Mouse (Mus musculus): ENCODE measurements around the gene Fbxo47. TPM values are rescaled to one million over a fixed set of nuclear protein-coding genes. Genes with fewer than 3 reads are reported as not detected.
A peak's percentile ranks its signal among the peaks of the same experiment; 100 is the strongest.

The Fbxo47 gene
- polyA plus RNA-seq, 1 experiment from 2014 or later, result 0.29 TPM

DNA sequence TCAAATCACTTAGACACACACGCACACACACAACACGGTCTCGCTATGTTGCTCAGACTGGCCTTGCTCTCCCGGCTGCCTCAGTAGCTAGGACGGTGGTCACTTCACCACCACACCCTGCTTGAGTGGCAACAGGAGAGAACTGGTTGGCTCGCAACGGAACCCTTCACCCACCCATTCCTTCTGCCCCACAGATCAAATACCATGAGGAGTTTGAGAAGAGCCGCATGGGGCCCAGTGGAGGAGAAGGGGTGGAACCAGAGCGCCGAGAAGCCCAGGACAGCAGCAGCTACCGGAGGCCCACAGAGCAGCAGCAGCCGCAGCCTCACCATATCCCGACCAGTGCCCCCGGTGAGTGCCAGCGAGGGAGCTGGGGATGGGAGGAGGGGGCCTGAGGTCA, 50.6 kb downstream of the Fbxo47 start:
- ATAC-seq (ENCODE audit: low FRiP score, low TSS enrichment) (no peak), DNase-seq (ENCODE audit: low spot score) (no peak)
- TF ChIP-seq CTCF (IDR thresholded peaks at IDR 0.05; ENCODE audit: low read depth), result no peak
- TF ChIP-seq EP300 (optimal IDR thresholded peaks at IDR 0.05), result no peak
- Histone ChIP-seq H3K36me3 (ENCODE audit: control insufficient read depth, insufficient read depth, low read length) (peaks cover 22% of the 10 kb centered on the region), H3K4me1 (replicated peaks; ENCODE audit: control insufficient read depth, insufficient read depth) (no peaks in the 10 kb centered on the region), H3K9me3 (ENCODE audit: control insufficient read depth, low read length) (no peaks in the 10 kb centered on the region), H3K27me3 (ENCODE audit: control insufficient read depth, insufficient read depth, low read length) (no peaks in the 10 kb centered on the region), H3K9ac (ENCODE audit: low read length) (no peak overlapping the region), H3K4me3 (ENCODE audit: low read depth, low read length) (no peak overlapping the region), H3K4me2 (replicated peaks; ENCODE audit: low read depth) (no peak overlapping the region), H3K27ac (replicated peaks) (no peak overlapping the region)
- 87% methylated on average over 15 of the region's 15 CpGs for WGBS

GRCm38 (mm10) chr11:97832001-97832400, 52.0 kb downstream of the Fbxo47 start:
- 75% methylated on average over 11 of the region's 11 CpGs for WGBS

DNA sequence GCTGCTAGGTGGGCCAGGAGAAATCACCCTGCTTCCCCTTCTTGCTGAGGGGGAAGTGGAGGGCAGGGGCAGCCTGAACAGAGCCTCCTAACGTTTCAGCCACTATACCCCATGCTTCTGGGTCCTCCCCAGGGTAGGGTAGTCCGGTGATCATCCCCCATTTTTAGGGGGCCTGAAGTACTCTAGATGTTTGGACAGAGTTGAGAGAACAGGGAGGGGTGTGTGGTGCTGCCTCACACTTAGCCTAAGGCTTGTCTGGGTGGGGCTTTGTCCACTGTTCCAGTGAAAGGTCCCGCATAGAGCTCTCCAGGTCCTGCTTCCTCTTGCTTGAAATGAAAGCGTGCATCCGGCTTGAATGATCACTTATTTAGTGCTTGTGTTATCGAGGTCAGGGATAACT, 53.5 kb downstream of the Fbxo47 start:
- Histone ChIP-seq H3K36me3 (ENCODE audit: control insufficient read depth, insufficient read depth, low read length) (peaks cover 27% of the 10 kb centered on the region), H3K27ac (replicated peaks) (peak overlapping the region; percentile 40; the same call in 1 of the 2 replicates), H3K4me1 (replicated peaks; ENCODE audit: control insufficient read depth, insufficient read depth) (no peaks in the 10 kb centered on the region), H3K27me3 (ENCODE audit: control insufficient read depth, insufficient read depth, low read length) (no peaks in the 10 kb centered on the region), H3K4me3 (ENCODE audit: low read depth, low read length) (no peak overlapping the region), H3K9ac (ENCODE audit: low read length) (no peak overlapping the region), H3K9me3 (ENCODE audit: control insufficient read depth, low read length) (no peaks in the 10 kb centered on the region), H3K4me2 (replicated peaks; ENCODE audit: low read depth) (no peak overlapping the region)
- TF ChIP-seq CTCF (IDR thresholded peaks at IDR 0.05; ENCODE audit: low read depth) (no peak), EP300 (optimal IDR thresholded peaks at IDR 0.05) (no peak)
- 60% methylated on average over 6 of the region's 6 CpGs for WGBS
- ATAC-seq (ENCODE audit: low FRiP score, low TSS enrichment) (no peak; the same call in 1 of the 2 replicates), DNase-seq (ENCODE audit: low spot score) (no peak)

More at GRCm38 (mm10) chr11:97832001-97832400, 52.0 kb downstream of the Fbxo47 start:
- TF ChIP-seq CTCF (IDR thresholded peaks at IDR 0.05; ENCODE audit: low read depth) (no peak), EP300 (optimal IDR thresholded peaks at IDR 0.05) (no peak)
- no peaks in the 10 kb centered on the region for H3K4me1 ChIP-seq (replicated peaks; ENCODE audit: control insufficient read depth, insufficient read depth)
- DNase-seq (ENCODE audit: low spot score) (no peak), ATAC-seq (ENCODE audit: low FRiP score, low TSS enrichment) (peak; percentile 24; the same call in 1 of the 2 replicates)
- no peak overlapping the region for H3K4me3 ChIP-seq (ENCODE audit: low read depth, low read length)
- H3K9me3 ChIP-seq (ENCODE audit: control insufficient read depth, low read length), result no peaks in the 10 kb centered on the region
- no peak overlapping the region for H3K4me2 ChIP-seq (replicated peaks; ENCODE audit: low read depth)
- H3K27me3 ChIP-seq (ENCODE audit: control insufficient read depth, insufficient read depth, low read length), result no peaks in the 10 kb centered on the region
- no peak overlapping the region for H3K27ac ChIP-seq (replicated peaks)
- no peak overlapping the region for H3K9ac ChIP-seq (ENCODE audit: low read length)
- H3K36me3 ChIP-seq (ENCODE audit: control insufficient read depth, insufficient read depth, low read length), result peaks cover 23% of the 10 kb centered on the region

- H3K36me3 ChIP-seq (ENCODE audit: control insufficient read depth, insufficient read depth, low read length), result peaks cover 29% of the 10 kb centered on the region
- DNase-seq (ENCODE audit: low spot score), result no peak
- no peaks in the 10 kb centered on the region for H3K4me1 ChIP-seq (replicated peaks; ENCODE audit: control insufficient read depth, insufficient read depth)
- H3K9ac ChIP-seq (ENCODE audit: low read length), result no peak overlapping the region
- H3K27me3 ChIP-seq (ENCODE audit: control insufficient read depth, insufficient read depth, low read length), result no peaks in the 10 kb centered on the region
- no peaks in the 10 kb centered on the region for H3K9me3 ChIP-seq (ENCODE audit: control insufficient read depth, low read length)
- no peak for ATAC-seq (ENCODE audit: low FRiP score, low TSS enrichment)
- 76% methylated on average over 12 of the region's 12 CpGs for WGBS
- no peak overlapping the region for H3K4me3 ChIP-seq (ENCODE audit: low read depth, low read length)
- peak overlapping the region; percentile 40; the same call in 1 of the 2 replicates for H3K27ac ChIP-seq (replicated peaks)
- TF ChIP-seq EP300 (optimal IDR thresholded peaks at IDR 0.05) (no peak), CTCF (IDR thresholded peaks at IDR 0.05; ENCODE audit: low read depth) (no peak)
- no peak overlapping the region for H3K4me2 ChIP-seq (replicated peaks; ENCODE audit: low read depth)
Measured at GRCm38 (mm10) chr11:97829913-97830476, 54.0 kb downstream of the Fbxo47 start.

- Histone ChIP-seq H3K27me3 (ENCODE audit: control insufficient read depth, insufficient read depth, low read length) (no peaks in the 10 kb centered on the region), H3K4me1 (replicated peaks; ENCODE audit: control insufficient read depth, insufficient read depth) (no peaks in the 10 kb centered on the region), H3K4me3 (ENCODE audit: low read depth, low read length) (no peak overlapping the region), H3K4me2 (replicated peaks; ENCODE audit: low read depth) (no peak overlapping the region), H3K9ac (ENCODE audit: low read length) (no peak overlapping the region), H3K36me3 (ENCODE audit: control insufficient read depth, insufficient read depth, low read length) (peaks cover 23% of the 10 kb centered on the region), H3K27ac (replicated peaks) (no peak overlapping the region), H3K9me3 (ENCODE audit: control insufficient read depth, low read length) (no peaks in the 10 kb centered on the region)
- ATAC-seq (ENCODE audit: low FRiP score, low TSS enrichment), result no peak
- no peak for DNase-seq (ENCODE audit: low spot score)
- TF ChIP-seq EP300 (optimal IDR thresholded peaks at IDR 0.05) (no peak), CTCF (IDR thresholded peaks at IDR 0.05; ENCODE audit: low read depth) (no peak)
- WGBS, result 85% methylated on average over 7 of the region's 7 CpGs
Measured at GRCm38 (mm10) chr11:97829365-97829764, 54.6 kb downstream of the Fbxo47 start.

GRCm38 (mm10) chr11:97827654-97828053, 56.3 kb downstream of the Fbxo47 start:
- H3K27ac ChIP-seq (replicated peaks), result peak overlapping the region; percentile 53
- WGBS, result 78% methylated on average over 6 of the region's 6 CpGs
- DNase-seq (ENCODE audit: low spot score) (no peak), ATAC-seq (ENCODE audit: low FRiP score, low TSS enrichment) (peak; percentile 39)
- H3K4me2 ChIP-seq (replicated peaks; ENCODE audit: low read depth), result no peak overlapping the region
- H3K4me1 ChIP-seq (replicated peaks; ENCODE audit: control insufficient read depth, insufficient read depth), result no peaks in the 10 kb centered on the region
- H3K4me3 ChIP-seq (ENCODE audit: low read depth, low read length), result no peak overlapping the region
- no peaks in the 10 kb centered on the region for H3K27me3 ChIP-seq (ENCODE audit: control insufficient read depth, insufficient read depth, low read length)
- TF ChIP-seq EP300 (optimal IDR thresholded peaks at IDR 0.05) (no peak), CTCF (IDR thresholded peaks at IDR 0.05; ENCODE audit: low read depth) (no peak)
- H3K9me3 ChIP-seq (ENCODE audit: control insufficient read depth, low read length), result no peaks in the 10 kb centered on the region
- H3K9ac ChIP-seq (ENCODE audit: low read length), result no peak overlapping the region
- peaks cover 15% of the 10 kb centered on the region for H3K36me3 ChIP-seq (ENCODE audit: control insufficient read depth, insufficient read depth, low read length)
